Mouse (Mus musculus): ENCODE measurements around the gene Bsn.

Gene Bsn

GRCm38 (mm10) chr9:108196920-108197677, 6.9 kb upstream of the Bsn start:
- no peak for DNase-seq (ENCODE audit: low spot score)

- peak; percentile 19 for DNase-seq (ENCODE audit: low spot score)
Observed at GRCm38 (mm10) chr9:108196222-108196621, 6.0 kb upstream of the Bsn start.

GRCm38 (mm10) chr9:108189488-108189786, 747 bp downstream of the Bsn start:
- DNase-seq (ENCODE audit: low spot score): no peak

- no peak for DNase-seq (ENCODE audit: low spot score)
Observed at GRCm38 (mm10) chr9:108189023-108189422, 1.2 kb downstream of the Bsn start.

- DNase-seq (ENCODE audit: low spot score): no peak
Observed at GRCm38 (mm10) chr9:108188511-108188910, 1.7 kb downstream of the Bsn start.

GRCm38 (mm10) chr9:108187616-108188015, 2.6 kb downstream of the Bsn start:
- no peak for DNase-seq (ENCODE audit: low spot score)

GRCm38 (mm10) chr9:108185786-108186185, 4.4 kb downstream of the Bsn start:
- DNase-seq (ENCODE audit: low spot score): no peak

GRCm38 (mm10) chr9:108183531-108183994, 6.6 kb downstream of the Bsn start:
- no peak for DNase-seq (ENCODE audit: low spot score)

GRCm38 (mm10) chr9:108182806-108183506, 7.2 kb downstream of the Bsn start:
- DNase-seq (ENCODE audit: low spot score): no peak

- no peak for DNase-seq (ENCODE audit: low spot score)
Observed at GRCm38 (mm10) chr9:108178391-108178790, 11.8 kb downstream of the Bsn start.

GRCm38 (mm10) chr9:108175116-108175838, 14.9 kb downstream of the Bsn start:
- DNase-seq (ENCODE audit: low spot score): no peak

GRCm38 (mm10) chr9:108172777-108173350, 17.3 kb downstream of the Bsn start:
- DNase-seq (ENCODE audit: low spot score): no peak

GRCm38 (mm10) chr9:108169751-108170150, 20.4 kb downstream of the Bsn start:
- DNase-seq (ENCODE audit: low spot score): no peak

- no peak for DNase-seq (ENCODE audit: low spot score)
Observed at GRCm38 (mm10) chr9:108165143-108165542, 25.0 kb downstream of the Bsn start.

GRCm38 (mm10) chr9:108163646-108164284, 26.4 kb downstream of the Bsn start:
- no peak for DNase-seq (ENCODE audit: low spot score)

- no peak for DNase-seq (ENCODE audit: low spot score)
Observed at GRCm38 (mm10) chr9:108157891-108158290, 32.3 kb downstream of the Bsn start.

GRCm38 (mm10) chr9:108157451-108157850, 32.7 kb downstream of the Bsn start:
- no peak for DNase-seq (ENCODE audit: low spot score)

- no peak for DNase-seq (ENCODE audit: low spot score)
Observed at GRCm38 (mm10) chr9:108156786-108157185, 33.4 kb downstream of the Bsn start.

- DNase-seq (ENCODE audit: low spot score): no peak
Observed at GRCm38 (mm10) chr9:108154814-108155213, 35.4 kb downstream of the Bsn start.

GRCm38 (mm10) chr9:108153516-108154448, 36.4 kb downstream of the Bsn start:
- no peak for DNase-seq (ENCODE audit: low spot score)

GRCm38 (mm10) chr9:108150486-108150885, 39.7 kb downstream of the Bsn start:
- no peak for DNase-seq (ENCODE audit: low spot score)
